Mouse (Mus musculus) heart, embryonic 11.5 days (tissue): ENCODE results near the gene Defb30. TPM values are rescaled to one million over a fixed set of nuclear protein-coding genes. Genes with fewer than 3 reads are reported as not detected.

Experiments
- ATAC-seq: fragments of 200-750 bp; cut with Nextera tagmentation; replicated peaks from 2 replicates; pipeline ENCODE4 v1.8.0; 2017; ENCODE audit warnings: moderate library complexity; ENCODE audit not compliant: insufficient number of reproducible peaks, low FRiP score, low TSS enrichment
- H3K27ac ChIP-seq: fragments of 300-500 bp; sonication (generic); 2 replicates; pipeline ENCODE4 v1.5.1; 2014; ENCODE audit warnings: mild to moderate bottlenecking, low read depth, low read length
- H3K27me3 ChIP-seq: fragments of 300-500 bp; sonication (generic); 2 replicates; pipeline ENCODE4 v1.6.1; 2014; ENCODE audit warnings: mild to moderate bottlenecking, low read length, mixed read lengths; ENCODE audit not compliant: control insufficient read depth, insufficient read depth
- H3K36me3 ChIP-seq: fragments of 300-500 bp; sonication (generic); 2 replicates; pipeline ENCODE4 v1.6.1; 2014; ENCODE audit warnings: mild to moderate bottlenecking, low read length, moderate library complexity, mixed read lengths; ENCODE audit not compliant: control insufficient read depth, insufficient read depth
- H3K4me1 ChIP-seq: fragments of 300-500 bp; sonication (generic); 2 replicates; pipeline ENCODE4 v1.6.1; 2014; ENCODE audit warnings: low read length; ENCODE audit not compliant: control insufficient read depth, insufficient read depth
- H3K4me2 ChIP-seq: fragments of 300-500 bp; sonication (generic); 2 replicates; pipeline ENCODE4 v1.6.1; 2014; ENCODE audit warnings: mild to moderate bottlenecking, moderate library complexity
- H3K4me3 ChIP-seq: fragments of 300-500 bp; sonication (generic); 2 replicates; pipeline ENCODE4 v1.5.1; 2014; ENCODE audit warnings: low read depth, low read length
- H3K9ac ChIP-seq: fragments of 300-500 bp; sonication (generic); 2 replicates; pipeline ENCODE4 v1.6.1; 2014; ENCODE audit warnings: mild to moderate bottlenecking, low read depth, low read length, moderate library complexity
- H3K9me3 ChIP-seq: fragments of 300-500 bp; sonication (generic); replicated peaks from 2 replicates; pipeline ENCODE4 v1.6.1; 2016; ENCODE audit warnings: low read length; ENCODE audit not compliant: control insufficient read depth
- WGBS: fragments of 180-500 bp; shearing (Covaris S2); extraction: QIAGEN DNeasy Blood & Tissue Kit; methylation state at CpG from one replicate; pipeline ENCODE4 v1.1.7; 2014; ENCODE audit not compliant: insufficient replicate concordance; 5-methylcytosine and 5-hydroxymethylcytosine counted together
- polyA plus RNA-seq: library from polyadenylated mRNA; unstranded; fragments of >200 nt; fragmentation: Nextera tagmentation; extraction: Ambion mirVana; gene quantifications from 2 replicates; pipeline ENCODE4 v1.2.1, GENCODE M21; 2014

Defb30 gene
- polyA plus RNA-seq, 1 experiment from 2014 or later: not detected

GRCm38 (mm10) chr14:62991271-62991670, 58.5 kb downstream of the Defb30 start:
- Histone ChIP-seq H3K36me3 (no peaks in the 10 kb centered on the region), H3K27ac (no peak overlapping the region), H3K4me3 (no peak overlapping the region), H3K4me2 (no peak overlapping the region), H3K9me3 (no peaks in the 10 kb centered on the region), H3K9ac (no peak overlapping the region), H3K27me3 (no peaks in the 10 kb centered on the region), H3K4me1 (no peaks in the 10 kb centered on the region)
- 58% methylated on average over 3 of the region's 3 CpGs for WGBS
- no peak for ATAC-seq

GRCm38 (mm10) chr14:62984410-62984809, 65.3 kb downstream of the Defb30 start, which contains the start of gene Defb48:
Gene Defb48, minus strand, starts transcription at chr14:62984510.
- Histone ChIP-seq H3K4me2 (no peak within 1 kb of the TSS), H3K27me3 (no peaks in the 10 kb centered on the region), H3K4me1 (no peaks in the 10 kb centered on the region), H3K36me3 (no peaks in the 10 kb centered on the region), H3K4me3 (no peak within 1 kb of the TSS), H3K9ac (no peak within 1 kb of the TSS), H3K9me3 (no peaks in the 10 kb centered on the region), H3K27ac (no peak within 1 kb of the TSS)
- ATAC-seq: no peak
- WGBS: 57% methylated on average over 1 of the region's 1 CpGs

Other genes starting within 250 kb of the Defb30 start
- 7.6 and 9.4 TPM in 2 replicates for gene Wdfy2, start 212.3 kb downstream of the Defb30 start, polyA plus RNA-seq
- not detected in 2 replicates for gene Defb48, start 65.5 kb downstream of the Defb30 start, polyA plus RNA-seq
- gene Defb47, start 51.9 kb downstream of the Defb30 start, polyA plus RNA-seq: not detected in 2 replicates
- gene Defb43, start 38.2 kb downstream of the Defb30 start, polyA plus RNA-seq: not detected in 2 replicates
- 4.5 and 6.8 TPM in 2 replicates for gene Defb42, start 3.0 kb downstream of the Defb30 start, polyA plus RNA-seq